Mouse (Mus musculus): ENCODE data around the gene Fhad1.
A peak's percentile ranks its signal among the peaks of the same experiment; 100 is the strongest.

The Fhad1 gene

GRCm38 (mm10) chr4:141885451-141885850 is 129.4 kb downstream of the Fhad1 start:
- no peak for DNase-seq (ENCODE audit: low read depth)

- DNase-seq (ENCODE audit: low read depth), result no peak
Observed at GRCm38 (mm10) chr4:141882858-141883257, 132.0 kb downstream of the Fhad1 start.

GRCm38 (mm10) chr4:141881950-141882349 is 132.9 kb downstream of the Fhad1 start:
- no peak for DNase-seq (ENCODE audit: low read depth)

- no peak for DNase-seq (ENCODE audit: low read depth)
Observed at GRCm38 (mm10) chr4:141881289-141881914, 133.5 kb downstream of the Fhad1 start.

- no peak for DNase-seq (ENCODE audit: low read depth)
Observed at GRCm38 (mm10) chr4:141879875-141880274, 135.0 kb downstream of the Fhad1 start.

GRCm38 (mm10) chr4:141879074-141879473 is 135.8 kb downstream of the Fhad1 start:
- no peak for DNase-seq (ENCODE audit: low read depth)

GRCm38 (mm10) chr4:141878621-141879020 is 136.3 kb downstream of the Fhad1 start:
- no peak for DNase-seq (ENCODE audit: low read depth)

GRCm38 (mm10) chr4:141875481-141876108 is 139.3 kb downstream of the Fhad1 start:
- DNase-seq (ENCODE audit: low read depth), result no peak

- peak; percentile 86 for DNase-seq (ENCODE audit: low read depth)
Observed at GRCm38 (mm10) chr4:141874601-141875460, 140.1 kb downstream of the Fhad1 start, which contains the start of gene Efhd2. Gene Efhd2, minus strand, starts transcription at chr4:141874920.

- peak; percentile 35 for DNase-seq (ENCODE audit: low read depth)
Observed at GRCm38 (mm10) chr4:141874111-141874600, 140.7 kb downstream of the Fhad1 start.

GRCm38 (mm10) chr4:141872977-141873376 is 141.9 kb downstream of the Fhad1 start:
- no peak for DNase-seq (ENCODE audit: low read depth)

- no peak for DNase-seq (ENCODE audit: low read depth)
Observed at GRCm38 (mm10) chr4:141871909-141872308, 143.0 kb downstream of the Fhad1 start.

GRCm38 (mm10) chr4:141871333-141871725 is 143.6 kb downstream of the Fhad1 start:
- DNase-seq (ENCODE audit: low read depth), result no peak

GRCm38 (mm10) chr4:141870666-141871332 is 144.1 kb downstream of the Fhad1 start:
- no peak for DNase-seq (ENCODE audit: low read depth)

GRCm38 (mm10) chr4:141869436-141870215 is 145.3 kb downstream of the Fhad1 start:
- no peak for DNase-seq (ENCODE audit: low read depth)

- DNase-seq (ENCODE audit: low read depth), result no peak
Observed at GRCm38 (mm10) chr4:141868051-141868450, 146.8 kb downstream of the Fhad1 start.

- no peak for DNase-seq (ENCODE audit: low read depth)
Observed at GRCm38 (mm10) chr4:141867498-141867897, 147.4 kb downstream of the Fhad1 start.

GRCm38 (mm10) chr4:141866933-141867490 is 147.9 kb downstream of the Fhad1 start:
- no peak for DNase-seq (ENCODE audit: low read depth)

- DNase-seq (ENCODE audit: low read depth), result no peak
Observed at GRCm38 (mm10) chr4:141865600-141865999, 149.3 kb downstream of the Fhad1 start.

- DNase-seq (ENCODE audit: low read depth), result no peak
Observed at GRCm38 (mm10) chr4:141865006-141865405, 149.9 kb downstream of the Fhad1 start.

- no peak for DNase-seq (ENCODE audit: low read depth)
Observed at GRCm38 (mm10) chr4:141864506-141864905, 150.4 kb downstream of the Fhad1 start.

Measured in induced T-regulatory cell, adult 2 months (primary cell).